Mouse (Mus musculus) embryonic fibroblast, embryonic 13.5 days (primary cell): ENCODE data around the gene Nav1. TPM values are rescaled to one million over a fixed set of nuclear protein-coding genes. Genes with fewer than 3 reads are reported as not detected.

Source experiments
- H3K27ac ChIP-seq: 2 replicates; pipeline ENCODE4 v1.5.1; 2012; ENCODE audit warnings: low read length, control low read depth, inconsistent platforms; ENCODE audit not compliant: insufficient read depth
- H3K4me1 ChIP-seq: 2 replicates; pipeline ENCODE4 v1.6.1; 2011; ENCODE audit warnings: low read length; ENCODE audit not compliant: control insufficient read depth, insufficient read depth
- H3K4me3 ChIP-seq: 2 replicates; pipeline ENCODE4 v1.5.1; 2011; ENCODE audit warnings: mild to moderate bottlenecking, control low read depth, low read length; ENCODE audit not compliant: insufficient read depth
- CTCF ChIP-seq: IDR thresholded peaks from 2 replicates; pipeline ENCODE4 v1.5.1; 2011; ENCODE audit warnings: mild to moderate bottlenecking, control low read depth, low read length, moderate library complexity, borderline replicate concordance; ENCODE audit not compliant: insufficient read depth
- POLR2A ChIP-seq: IDR thresholded peaks from 2 replicates; pipeline ENCODE4 v1.6.1; 2011; ENCODE audit warnings: low read depth, mild to moderate bottlenecking, control low read depth, low read length, moderate library complexity
- polyA plus RNA-seq: library from polyadenylated mRNA; stranded (reverse); fragments of >200 nt; gene quantifications from 2 replicates; pipeline ENCODE4 v1.2.4, GENCODE M21; 2011; ENCODE audit warnings: low read depth; ENCODE audit not compliant: missing spikeins, insufficient read length

The Nav1 gene
- polyA plus RNA-seq = 22.5 and 22.6 TPM in 2 replicates

DNA sequence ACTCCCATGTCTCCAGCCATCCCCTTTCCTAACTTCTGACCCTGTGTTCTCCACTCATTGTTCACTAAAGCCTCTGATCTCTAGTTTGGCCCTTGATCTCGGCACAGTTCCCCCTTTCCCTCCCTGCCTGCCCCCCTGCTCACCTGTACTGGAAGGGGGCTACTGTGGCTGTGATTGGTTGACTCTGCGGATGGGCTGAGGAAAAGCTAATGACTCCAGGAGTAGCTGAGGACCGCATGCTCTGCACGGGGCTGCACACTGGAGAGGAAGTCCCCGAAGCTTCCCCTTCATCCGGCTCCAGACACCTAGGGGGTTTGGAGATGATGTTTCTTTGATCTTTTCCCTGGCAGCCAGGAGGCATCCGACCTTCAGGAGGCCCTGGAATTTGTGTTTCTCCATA lies at the start of gene Nav1:
Gene Nav1, minus strand, starts transcription at position 277 of the 400 bp plus-strand sequence.
- H3K4me3 ChIP-seq = no peak within 1 kb of the TSS
- TF ChIP-seq CTCF (no peak), POLR2A (no peak)
- no peak within 1 kb of the TSS for H3K27ac ChIP-seq
- no peaks in the 10 kb centered on the region for H3K4me1 ChIP-seq

DNA sequence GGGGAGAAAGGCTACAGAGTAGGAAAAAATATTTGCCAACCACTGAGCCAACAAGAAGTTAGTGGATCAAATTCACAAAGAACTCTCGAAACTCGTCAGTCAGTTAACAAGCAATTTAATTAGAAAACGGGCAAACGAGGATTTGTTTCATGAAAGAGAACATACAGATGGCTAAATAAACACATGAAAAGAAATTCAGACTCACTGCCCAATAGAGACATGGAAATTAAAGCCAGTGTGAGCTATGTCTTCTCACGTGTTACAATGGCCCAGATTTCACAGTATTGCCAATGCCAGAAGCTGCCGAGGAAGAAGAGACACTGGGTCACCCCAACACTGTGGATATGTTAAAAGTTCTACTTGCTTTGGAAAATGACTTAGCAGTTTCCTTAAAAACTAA lies 46.8 kb upstream of the Nav1 start:
- no peak for TF ChIP-seq CTCF
- TF ChIP-seq POLR2A = no peak
- no peaks in the 10 kb centered on the region for H3K4me1 ChIP-seq
- no peak overlapping the region for H3K27ac ChIP-seq
- H3K4me3 ChIP-seq = no peak overlapping the region

DNA sequence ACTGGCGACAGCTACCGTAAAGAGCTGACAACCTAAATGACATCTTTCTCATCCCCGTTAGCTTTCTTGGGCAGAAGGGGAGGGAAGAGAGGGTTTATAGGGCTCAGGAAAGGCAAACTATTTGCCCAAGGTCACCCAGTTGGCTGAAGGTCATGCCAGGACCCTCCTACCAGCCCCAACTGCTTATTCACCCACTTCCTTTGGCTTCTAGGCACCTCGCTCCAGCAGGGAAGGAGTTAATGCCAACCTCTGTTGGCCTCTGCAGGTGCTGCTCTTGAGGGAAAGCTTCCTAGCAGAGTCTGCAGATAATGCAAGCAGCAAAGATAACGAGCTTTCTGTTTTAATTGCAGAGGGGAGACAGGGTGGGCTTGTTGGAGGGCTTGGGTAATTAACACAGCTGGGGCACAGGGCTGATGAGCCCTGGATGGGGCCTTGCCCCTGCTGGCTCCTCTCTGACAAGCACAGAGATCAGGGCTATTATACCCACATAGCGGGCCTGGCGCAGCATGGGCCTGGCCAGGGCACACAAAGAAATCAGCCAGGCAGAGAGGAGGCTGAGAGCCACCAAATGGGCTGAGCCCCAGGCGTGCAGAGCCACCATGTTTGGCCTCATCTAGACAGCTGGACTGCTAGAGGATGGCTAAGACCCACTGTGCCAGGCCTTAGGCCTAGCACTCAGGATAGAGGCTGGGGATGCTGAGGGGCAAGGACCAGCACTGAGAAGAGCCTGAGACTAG lies 38.5 kb upstream of the Nav1 start:
- TF ChIP-seq CTCF (no peak), POLR2A (no peak)
- Histone ChIP-seq H3K4me3 (no peak overlapping the region), H3K4me1 (peaks cover 4% of the 10 kb centered on the region), H3K27ac (no peak overlapping the region)

DNA sequence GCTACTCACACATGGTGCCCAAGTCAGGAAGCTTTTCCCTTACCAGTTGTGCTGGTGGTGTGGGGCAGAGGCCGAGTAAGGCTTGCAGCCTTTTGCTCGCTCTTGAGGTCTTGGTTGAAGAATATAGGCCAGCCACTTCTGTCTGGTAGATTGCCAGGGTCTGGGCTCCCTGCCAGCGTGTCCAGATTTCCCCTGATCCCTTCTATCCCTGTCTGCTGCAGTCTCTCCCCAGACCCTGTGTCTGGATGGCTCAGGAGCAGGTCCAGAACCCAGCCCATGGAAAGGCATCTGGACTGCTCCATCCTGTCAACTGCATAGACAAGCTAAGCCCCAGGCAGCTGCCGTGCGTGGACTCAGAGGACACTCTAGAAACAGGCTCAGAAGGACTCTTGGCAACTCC lies 37.0 kb upstream of the Nav1 start:
- no peak overlapping the region for H3K27ac ChIP-seq
- no peak for TF ChIP-seq CTCF
- TF ChIP-seq POLR2A = no peak
- peaks cover 4% of the 10 kb centered on the region for H3K4me1 ChIP-seq
- no peak overlapping the region for H3K4me3 ChIP-seq

DNA sequence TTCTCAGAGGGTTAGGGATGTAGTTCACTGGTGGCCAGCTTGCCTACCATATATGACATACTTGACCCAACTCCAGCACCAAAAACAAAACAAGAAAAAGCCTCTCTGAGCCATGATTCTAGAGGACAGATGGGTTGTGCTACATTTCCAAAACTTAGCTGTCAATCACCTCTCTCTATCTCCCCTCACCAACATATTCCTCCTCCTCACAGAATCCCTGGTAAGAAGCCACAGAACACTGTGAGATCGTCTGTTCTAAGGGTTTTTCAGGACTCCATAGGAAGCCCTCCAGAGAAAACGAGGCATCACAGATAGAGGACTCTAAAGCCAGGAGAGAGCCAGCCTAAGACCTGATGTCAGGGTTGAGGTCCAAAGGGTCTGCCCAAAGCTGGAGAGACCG lies 36.6 kb upstream of the Nav1 start:
- Histone ChIP-seq H3K4me3 (no peak overlapping the region), H3K27ac (no peak overlapping the region), H3K4me1 (peaks cover 4% of the 10 kb centered on the region)
- no peak for TF ChIP-seq CTCF
- TF ChIP-seq POLR2A = no peak

DNA sequence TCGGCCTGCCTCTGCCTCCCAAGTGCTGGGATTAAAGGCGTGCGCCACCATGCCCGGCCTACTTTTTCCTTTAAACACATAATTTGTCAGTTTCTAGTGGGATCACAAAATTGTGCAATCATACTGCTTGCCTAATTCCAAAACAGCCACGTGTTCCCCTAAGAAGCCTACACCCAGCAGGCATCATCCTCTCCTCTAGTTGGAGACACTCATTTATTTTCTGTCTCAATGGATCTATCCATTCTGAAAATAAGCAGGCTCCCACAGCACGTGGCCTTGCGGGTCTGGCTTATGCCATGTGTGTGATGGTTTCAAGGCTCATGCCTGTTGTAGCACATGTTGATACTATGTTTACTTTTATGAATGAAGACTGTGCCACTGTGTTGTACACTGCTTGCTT lies 32.8 kb upstream of the Nav1 start:
- H3K4me1 ChIP-seq = peaks cover 30% of the 10 kb centered on the region
- H3K27ac ChIP-seq = no peak overlapping the region
- H3K4me3 ChIP-seq = no peak overlapping the region
- no peak for TF ChIP-seq CTCF
- TF ChIP-seq POLR2A = no peak

DNA sequence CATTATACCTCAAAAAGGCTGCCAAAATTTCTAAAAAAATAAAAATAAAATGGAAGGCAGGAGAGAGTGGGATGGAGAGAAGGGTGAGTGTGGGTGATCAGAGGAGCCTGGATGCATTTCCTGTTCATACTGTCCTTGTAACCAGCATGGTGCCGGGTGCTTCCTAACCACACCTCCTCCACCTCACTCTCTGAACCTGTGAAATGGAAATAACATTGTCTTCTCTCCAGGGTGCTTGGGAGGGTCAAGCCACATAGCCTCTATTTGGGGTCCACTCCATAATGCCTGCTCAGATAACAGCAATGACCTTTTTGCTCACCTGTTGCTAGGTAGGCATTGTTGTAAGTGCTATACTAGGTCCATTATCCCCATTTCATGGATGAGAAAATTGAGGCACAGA lies 32.0 kb upstream of the Nav1 start:
- H3K27ac ChIP-seq = no peak overlapping the region
- no peak overlapping the region for H3K4me3 ChIP-seq
- TF ChIP-seq CTCF (no peak), POLR2A (no peak)
- peaks cover 27% of the 10 kb centered on the region for H3K4me1 ChIP-seq

DNA sequence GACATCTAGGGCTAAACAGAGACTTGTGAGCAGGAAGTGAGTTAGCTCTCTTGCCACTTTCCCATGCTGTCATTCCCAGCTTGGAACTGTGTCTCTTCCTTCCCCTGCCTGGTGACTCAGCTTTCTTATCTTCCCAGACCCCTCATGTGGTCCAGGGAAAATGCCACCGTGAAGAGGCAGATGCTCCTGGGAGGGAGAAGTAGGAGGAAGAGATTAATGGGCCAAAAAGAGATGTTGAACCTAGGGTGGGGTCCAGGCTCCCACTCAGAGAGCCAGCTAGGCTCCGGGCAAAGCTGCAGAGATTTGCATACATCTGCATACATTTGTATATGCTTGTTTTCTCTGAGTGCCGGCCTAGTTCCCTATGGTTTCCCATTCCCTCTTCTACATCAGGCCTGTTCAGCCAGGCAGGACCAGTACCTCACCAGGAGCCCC lies 30.5 kb upstream of the Nav1 start:
- Histone ChIP-seq H3K4me1 (peaks cover 27% of the 10 kb centered on the region), H3K4me3 (no peak overlapping the region), H3K27ac (peak overlapping the region; percentile 76)
- TF ChIP-seq CTCF = no peak
- TF ChIP-seq POLR2A = no peak

GRCm38 (mm10) chr1:135636111-135636511 lies 29.0 kb upstream of the Nav1 start:
- Histone ChIP-seq H3K4me3 (no peak overlapping the region), H3K4me1 (peaks cover 27% of the 10 kb centered on the region), H3K27ac (peak overlapping the region; percentile 76)
- no peak for TF ChIP-seq CTCF
- TF ChIP-seq POLR2A = no peak

- Histone ChIP-seq H3K4me1 (peaks cover 27% of the 10 kb centered on the region), H3K4me3 (no peak overlapping the region), H3K27ac (peak overlapping the region; percentile 29)
- TF ChIP-seq POLR2A (no peak), CTCF (no peak)
Observed at GRCm38 (mm10) chr1:135635323-135636064, 28.4 kb upstream of the Nav1 start.
